Mouse (Mus musculus): Measurements from ENCODE around the gene Car5a. TPM values are rescaled to one million over a fixed set of nuclear protein-coding genes. Genes with fewer than 3 reads are reported as not detected.

Car5a gene
- total RNA-seq, 2 experiments from 2014 or later = 2.3 to 4.6 TPM

GRCm38 (mm10) chr8:121955825-121956500 lies 11.3 kb upstream of the Car5a start:
- no peak for DNase-seq

GRCm38 (mm10) chr8:121954981-121955555 lies 10.4 kb upstream of the Car5a start:
- DNase-seq = no peak

GRCm38 (mm10) chr8:121953821-121954545 lies 9.3 kb upstream of the Car5a start:
- DNase-seq = no peak

- no peak for DNase-seq
Observed at GRCm38 (mm10) chr8:121952800-121953199, 8.1 kb upstream of the Car5a start.

- no peak for DNase-seq
Observed at GRCm38 (mm10) chr8:121952122-121952521, 7.4 kb upstream of the Car5a start.

- no peak for DNase-seq
Observed at GRCm38 (mm10) chr8:121951656-121952009, 6.9 kb upstream of the Car5a start.

GRCm38 (mm10) chr8:121950749-121951655 lies 6.3 kb upstream of the Car5a start:
- peak; percentile 83 for DNase-seq

- peak; percentile 99 for DNase-seq
Observed at GRCm38 (mm10) chr8:121949941-121950748, 5.4 kb upstream of the Car5a start.

- no peak for DNase-seq
Observed at GRCm38 (mm10) chr8:121949222-121949800, 4.6 kb upstream of the Car5a start, which contains the start of gene Banp. Gene Banp (plus strand): TSS chr8:121949750.

- DNase-seq = no peak
Observed at GRCm38 (mm10) chr8:121948321-121949145, 3.8 kb upstream of the Car5a start.

GRCm38 (mm10) chr8:121947753-121948141 lies 3.0 kb upstream of the Car5a start:
- DNase-seq = peak; percentile 94

- DNase-seq = no peak
Observed at GRCm38 (mm10) chr8:121947047-121947752, 2.5 kb upstream of the Car5a start.

- no peak for DNase-seq
Observed at GRCm38 (mm10) chr8:121946351-121946750, 1.6 kb upstream of the Car5a start.

- DNase-seq = no peak
Observed at GRCm38 (mm10) chr8:121943716-121944115, 988 bp downstream of the Car5a start.

- no peak for DNase-seq
Observed at GRCm38 (mm10) chr8:121943057-121943540, 1.6 kb downstream of the Car5a start.

- no peak for DNase-seq
Observed at GRCm38 (mm10) chr8:121938732-121939131, 6.0 kb downstream of the Car5a start.

- no peak for DNase-seq
Observed at GRCm38 (mm10) chr8:121936391-121936790, 8.3 kb downstream of the Car5a start.

- DNase-seq = no peak
Observed at GRCm38 (mm10) chr8:121935341-121936294, 9.1 kb downstream of the Car5a start.

Measured in adrenal gland, postnatal 10 days (tissue).